Comparison of ENCODE assay signal across 22 mouse cellular contexts in the genomic region with DNA sequence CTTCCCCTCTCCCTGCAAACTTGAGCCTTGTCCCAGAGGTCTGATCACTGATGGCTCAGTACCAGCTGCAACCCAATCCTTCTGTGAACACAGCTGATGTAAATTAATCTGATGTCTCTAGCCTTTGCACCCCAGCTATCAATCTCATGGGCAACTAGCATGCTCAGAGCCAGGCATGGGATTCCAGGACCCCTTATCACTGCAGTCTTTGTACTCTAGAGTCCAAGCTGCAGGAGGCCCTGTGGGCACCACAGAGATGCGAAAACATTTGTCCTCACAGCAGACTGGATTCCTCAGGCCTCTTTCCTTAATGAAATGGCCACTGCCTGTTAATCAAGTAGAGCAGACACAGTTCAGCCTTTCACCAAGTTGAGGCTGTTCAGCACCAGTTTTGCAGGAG.
DNase-seq lines count a peak whose midpoint lies in the region; ATAC-seq lines count a peak whose summit lies in the region.
"Had no signal": no experiment of that assay in that cellular context is flagged by ENCODE, and none has a peak within 500 bp of the region (broad histone marks: within the 10 kb centered on the region; RNA-seq: fewer than 3 reads in every experiment).

No protein-coding gene starts in this region.

- H3K9me3 ChIP-seq in heart, embryonic 11.5 days (replicated peaks; ENCODE audit: control insufficient read depth, low read length): no peaks in the 10 kb centered on the region
- H3K9me3 ChIP-seq in limb, embryonic 12.5 days: no peaks in the 10 kb centered on the region
- H3K9me3 ChIP-seq: embryonic facial prominence, embryonic 13.5 days had no signal

- 0 out of 2 replicates have a peak overlapping the region, but pooled peaks have one; percentile 28 for H3K9ac ChIP-seq in heart, embryonic 11.5 days (ENCODE audit: low read depth, low read length)
- H3K9ac ChIP-seq in limb, embryonic 12.5 days (replicated peaks): no peak overlapping the region
- H3K9ac ChIP-seq: embryonic facial prominence, embryonic 13.5 days; liver, postnatal 0 days had no signal

- DNase-seq in heart, adult 11 months: no peak
- DNase-seq in Muller cell, postnatal 12 days (ENCODE audit: inconsistent ontology term): peak; percentile 20
- peak; percentile 20 for DNase-seq in embryo, embryonic 9.5 days (ENCODE audit: extremely low spot score)
- DNase-seq in cerebellum, adult 8-10 months: no peak
- no peak for DNase-seq in layer of hippocampus, postnatal 14 days (ENCODE audit: low spot score in 2 of 2)
- no peak for DNase-seq in frontal cortex, postnatal 25 days (ENCODE audit: low spot score in 2 of 2)
- DNase-seq: adrenal gland, postnatal 25 days; cerebellum, adult 9-10 months; gastrocnemius, postnatal 14 days; heart, postnatal 10 days; kidney, adult 8-10 months; liver; liver, postnatal 0 days; lung, postnatal 36 days; right cerebral cortex, postnatal 25 days had no signal

- H3K36me3 ChIP-seq in heart, embryonic 11.5 days (ENCODE audit: control insufficient read depth, insufficient read depth, low read length): no peaks in the 10 kb centered on the region
- H3K36me3 ChIP-seq in limb, embryonic 12.5 days: no peaks in the 10 kb centered on the region
- H3K36me3 ChIP-seq: embryonic facial prominence, embryonic 13.5 days had no signal

- H3K27ac ChIP-seq in heart, embryonic 11.5 days (ENCODE audit: low read depth, low read length): no peak overlapping the region
- 0 out of 2 replicates have a peak overlapping the region, but pooled peaks have one; percentile 29 for H3K27ac ChIP-seq in limb, embryonic 12.5 days
- H3K27ac ChIP-seq: embryonic facial prominence, embryonic 13.5 days; layer of hippocampus, adult 2 months had no signal

- no peak for ATAC-seq in heart, embryonic 11.5 days (replicated peaks; ENCODE audit: insufficient number of reproducible peaks, low FRiP score, low TSS enrichment)
- ATAC-seq in limb, embryonic 12.5 days (ENCODE audit: insufficient number of reproducible peaks, insufficient read depth, low FRiP score, low TSS enrichment, low read depth): no peak
- ATAC-seq: inflammation-experienced regulatory T-cells, adult 6 months; liver, postnatal 0 days had no signal

- H3K4me3 ChIP-seq in heart, embryonic 11.5 days (ENCODE audit: low read depth, low read length): no peak overlapping the region
- H3K4me3 ChIP-seq in limb, embryonic 12.5 days (replicated peaks): no peak overlapping the region
- H3K4me3 ChIP-seq: embryonic facial prominence, embryonic 13.5 days; layer of hippocampus, adult 2 months had no signal

- WGBS in heart, embryonic 11.5 days (ENCODE audit: insufficient replicate concordance): 37% methylated on average over 1 of the region's 1 CpGs
- WGBS in limb, embryonic 12.5 days: 55% methylated on average over 1 of the region's 1 CpGs

- no peak overlapping the region for H3K4me2 ChIP-seq in heart, embryonic 11.5 days
- H3K4me2 ChIP-seq in limb, embryonic 12.5 days: no peak overlapping the region
- H3K4me2 ChIP-seq: embryonic facial prominence, embryonic 13.5 days; midbrain, embryonic 11.5 days had no signal

- H3K27me3 ChIP-seq in heart, embryonic 11.5 days (ENCODE audit: control insufficient read depth, insufficient read depth, low read length): no peaks in the 10 kb centered on the region
- no peaks in the 10 kb centered on the region for H3K27me3 ChIP-seq in limb, embryonic 12.5 days
- H3K27me3 ChIP-seq: CH12.LX; embryonic facial prominence, embryonic 13.5 days had no signal

- H3K4me1 ChIP-seq in heart, embryonic 11.5 days (ENCODE audit: control insufficient read depth, insufficient read depth, low read length): 0 out of 2 replicates have a peak, but pooled peaks cover 4% of the 10 kb centered on the region
- peaks cover 3% of the 10 kb centered on the region for H3K4me1 ChIP-seq in limb, embryonic 12.5 days (replicated peaks)

Comparison
In these comparisons a context has a peak if more than half of its experiments do, and no peak if none do; other contexts are left out.
1. DNase-seq: peak in Muller cell, postnatal 12 days (single experiment) and embryo, embryonic 9.5 days (single experiment); none in heart, adult 11 months (single experiment), cerebellum, adult 8-10 months (single experiment), layer of hippocampus, postnatal 14 days (0 of 2) and frontal cortex, postnatal 25 days (0 of 2).